ENCODE assay signal across 12 mouse cellular contexts in genomic region chr14:32634015-32634682, GRCm38 (mm10). TPM values are rescaled to one million over a fixed set of nuclear protein-coding genes. Genes with fewer than 3 reads are reported as not detected.
DNase-seq lines count a peak whose midpoint lies in the region; ATAC-seq lines count a peak whose summit lies in the region.
"Had no signal": no experiment of that assay in that cellular context is flagged by ENCODE, and none has a peak within 500 bp of the region (broad histone marks: within the 10 kb centered on the region; RNA-seq: fewer than 3 reads in every experiment).

No protein-coding gene starts in this region.

- H3K9me3 ChIP-seq in hindbrain, embryonic 12.5 days (replicated peaks), result no peaks in the 10 kb centered on the region
- no peaks in the 10 kb centered on the region for H3K9me3 ChIP-seq in stomach, embryonic 16.5 days (replicated peaks; ENCODE audit: control insufficient read depth, low read length)
- H3K9me3 ChIP-seq: limb, embryonic 15.5 days had no signal

- H3K9ac ChIP-seq in hindbrain, embryonic 12.5 days, result no peak overlapping the region
- no peak overlapping the region for H3K9ac ChIP-seq in stomach, embryonic 16.5 days (ENCODE audit: low read length)
- H3K9ac ChIP-seq: limb, embryonic 15.5 days had no signal

- H3K4me3 ChIP-seq in hindbrain, embryonic 12.5 days, result no peak overlapping the region
- no peak overlapping the region for H3K4me3 ChIP-seq in stomach, embryonic 16.5 days (replicated peaks; ENCODE audit: low read length)
- H3K4me3 ChIP-seq: erythroblast, embryonic 14.5 days; limb, embryonic 15.5 days had no signal

- H3K4me2 ChIP-seq in hindbrain, embryonic 12.5 days (replicated peaks), result no peak overlapping the region
- H3K4me2 ChIP-seq in stomach, embryonic 16.5 days (ENCODE audit: low read depth, low read length), result no peak overlapping the region
- H3K4me2 ChIP-seq: limb, embryonic 15.5 days had no signal

- peak; percentile 29 for DNase-seq in adrenal gland, adult 8-10 months
- DNase-seq in adrenal gland, adult 18-20 months (ENCODE audit: low spot score in 2 of 2), result no peak
- DNase-seq in ovary, postnatal 36 days (ENCODE audit: low spot score), result peak; percentile 10
- DNase-seq in ovary, postnatal 10 days (ENCODE audit: low spot score), result no peak
- DNase-seq in urinary bladder, postnatal 4 days (ENCODE audit: low spot score in 2 of 2), result no peak
- no peak for DNase-seq in spleen, postnatal 10 days (ENCODE audit: low spot score in 2 of 2)
- DNase-seq: cerebellum, postnatal 25 days; right cerebral cortex, adult 18-20 months had no signal

- H3K27me3 ChIP-seq in hindbrain, embryonic 12.5 days, result no peaks in the 10 kb centered on the region
- no peaks in the 10 kb centered on the region for H3K27me3 ChIP-seq in stomach, embryonic 16.5 days (ENCODE audit: control insufficient read depth, insufficient read depth, low read length)
- H3K27me3 ChIP-seq: limb, embryonic 15.5 days had no signal

- H3K4me1 ChIP-seq in hindbrain, embryonic 12.5 days, result no peaks in the 10 kb centered on the region
- H3K4me1 ChIP-seq in stomach, embryonic 16.5 days (ENCODE audit: control insufficient read depth, insufficient read depth, low read length), result no peaks in the 10 kb centered on the region
- H3K4me1 ChIP-seq: limb, embryonic 15.5 days had no signal

- WGBS in hindbrain, embryonic 12.5 days, result 31% methylated on average over 11 of the region's 11 CpGs
- 24% methylated on average over 11 of the region's 11 CpGs for WGBS in stomach, embryonic 16.5 days

- no peak overlapping the region for H3K27ac ChIP-seq in hindbrain, embryonic 12.5 days
- no peak overlapping the region for H3K27ac ChIP-seq in stomach, embryonic 16.5 days (ENCODE audit: low read length)
- H3K27ac ChIP-seq: limb, embryonic 15.5 days had no signal

- peak; percentile 58 for ATAC-seq in hindbrain, embryonic 12.5 days (ENCODE audit: low FRiP score)
- ATAC-seq in stomach, embryonic 16.5 days (ENCODE audit: insufficient read depth, low FRiP score), result peak; percentile 62; the same call in 1 of the 2 replicates

- H3K36me3 ChIP-seq in hindbrain, embryonic 12.5 days, result no peaks in the 10 kb centered on the region
- H3K36me3 ChIP-seq in stomach, embryonic 16.5 days (ENCODE audit: control insufficient read depth, insufficient read depth, low read length), result no peaks in the 10 kb centered on the region
- H3K36me3 ChIP-seq: limb, embryonic 15.5 days had no signal

RNA-seq across cellular contexts. Expression of gene Prrxl1, which starts 34.9 kb away (rescaled TPM):
- total RNA-seq in adrenal gland, adult 8-10 months (2022), result 1 to 10 TPM; 2.6 to 5.4 (median 4.2) TPM
- 1 to 10 TPM; 1.2 to 1.9 TPM for total RNA-seq in adrenal gland, adult 18-20 months (2021)
- 19.0 and 28.3 TPM in 2 replicates for polyA plus RNA-seq in hindbrain, embryonic 12.5 days (2016; fragmentation: Nextera tagmentation; extraction: Ambion mirVana)
- polyA plus RNA-seq in stomach, embryonic 16.5 days (2015; fragmentation: Nextera tagmentation; extraction: Ambion mirVana), result 0.46 and 0.70 TPM in 2 replicates
- polyA plus RNA-seq: erythroblast, embryonic 14.5 days had no signal

RNA-seq across cellular contexts. Expression of gene 3425401B19Rik, which starts 50.9 kb away (rescaled TPM):
- under 1 TPM in 1 of 4 experiments, not detected in 3; 0.05 TPM for total RNA-seq in adrenal gland, adult 8-10 months (2022)
- under 1 TPM in 1 of 2 experiments, not detected in 1; 0.22 TPM for total RNA-seq in adrenal gland, adult 18-20 months (2021)
- polyA plus RNA-seq in hindbrain, embryonic 12.5 days (2016; fragmentation: Nextera tagmentation; extraction: Ambion mirVana), result 0.14 and 0.21 TPM in 2 replicates
- 0.10 and 0.65 TPM in 2 replicates for polyA plus RNA-seq in stomach, embryonic 16.5 days (2015; fragmentation: Nextera tagmentation; extraction: Ambion mirVana)
- polyA plus RNA-seq: erythroblast, embryonic 14.5 days had no signal

Comparison
In these comparisons a context has a peak if more than half of its experiments do, and no peak if none do; other contexts are left out.
1. DNase-seq: peak in adrenal gland, adult 8-10 months (single experiment) and ovary, postnatal 36 days (single experiment); none in adrenal gland, adult 18-20 months (0 of 2), ovary, postnatal 10 days (single experiment), urinary bladder, postnatal 4 days (0 of 2) and spleen, postnatal 10 days (0 of 2).